Mouse (Mus musculus): ENCODE data around the gene Atf7. TPM values are rescaled to one million over a fixed set of nuclear protein-coding genes. Genes with fewer than 3 reads are reported as not detected.

Gene Atf7
- total RNA-seq, 2 experiments from 2014 or later: 19.4 to 93.1 TPM

- no peak for ATAC-seq (replicated peaks; ENCODE audit: low FRiP score, poor library complexity, severe bottlenecking)
Measured at GRCm38 (mm10) chr15:102562491-102562890, 62.8 kb downstream of the Atf7 start.

GRCm38 (mm10) chr15:102557580-102557979 lies 67.7 kb downstream of the Atf7 start:
- no peak for ATAC-seq (replicated peaks; ENCODE audit: low FRiP score, poor library complexity, severe bottlenecking)

- ATAC-seq (replicated peaks; ENCODE audit: low FRiP score, poor library complexity, severe bottlenecking): no peak
Measured at GRCm38 (mm10) chr15:102555581-102555980, 69.7 kb downstream of the Atf7 start.

GRCm38 (mm10) chr15:102552599-102552998 lies 72.7 kb downstream of the Atf7 start:
- ATAC-seq (replicated peaks; ENCODE audit: low FRiP score, poor library complexity, severe bottlenecking): no peak

- no peak for ATAC-seq (replicated peaks; ENCODE audit: low FRiP score, poor library complexity, severe bottlenecking)
Measured at GRCm38 (mm10) chr15:102547478-102547877, 77.8 kb downstream of the Atf7 start.

- ATAC-seq (replicated peaks; ENCODE audit: low FRiP score, poor library complexity, severe bottlenecking): no peak
Measured at GRCm38 (mm10) chr15:102546677-102547427, 78.4 kb downstream of the Atf7 start.

- no peak for ATAC-seq (replicated peaks; ENCODE audit: low FRiP score, poor library complexity, severe bottlenecking)
Measured at GRCm38 (mm10) chr15:102546246-102546645, 79.0 kb downstream of the Atf7 start.

GRCm38 (mm10) chr15:102544801-102545200 lies 80.5 kb downstream of the Atf7 start:
- ATAC-seq (replicated peaks; ENCODE audit: low FRiP score, poor library complexity, severe bottlenecking): no peak

GRCm38 (mm10) chr15:102533926-102534325 lies 91.3 kb downstream of the Atf7 start:
- no peak for ATAC-seq (replicated peaks; ENCODE audit: low FRiP score, poor library complexity, severe bottlenecking)

- no peak for ATAC-seq (replicated peaks; ENCODE audit: low FRiP score, poor library complexity, severe bottlenecking)
Measured at GRCm38 (mm10) chr15:102532106-102532900, 93.0 kb downstream of the Atf7 start.

GRCm38 (mm10) chr15:102531586-102531985 lies 93.7 kb downstream of the Atf7 start:
- ATAC-seq (replicated peaks; ENCODE audit: low FRiP score, poor library complexity, severe bottlenecking): no peak

- no peak for ATAC-seq (replicated peaks; ENCODE audit: low FRiP score, poor library complexity, severe bottlenecking)
Measured at GRCm38 (mm10) chr15:102530566-102530965, 94.7 kb downstream of the Atf7 start.

- ATAC-seq (replicated peaks; ENCODE audit: low FRiP score, poor library complexity, severe bottlenecking): no peak
Measured at GRCm38 (mm10) chr15:102528396-102528795, 96.9 kb downstream of the Atf7 start.

GRCm38 (mm10) chr15:102527936-102528335 lies 97.3 kb downstream of the Atf7 start:
- ATAC-seq (replicated peaks; ENCODE audit: low FRiP score, poor library complexity, severe bottlenecking): no peak

- ATAC-seq (replicated peaks; ENCODE audit: low FRiP score, poor library complexity, severe bottlenecking): no peak
Measured at GRCm38 (mm10) chr15:102526111-102527002, 98.9 kb downstream of the Atf7 start.

GRCm38 (mm10) chr15:102524892-102525485 lies 100.3 kb downstream of the Atf7 start, which contains the start of gene Npff:
Npff (minus strand) TSS chr15:102524942.
- ATAC-seq (replicated peaks; ENCODE audit: low FRiP score, poor library complexity, severe bottlenecking): peak; percentile 73

- no peak for ATAC-seq (replicated peaks; ENCODE audit: low FRiP score, poor library complexity, severe bottlenecking)
Measured at GRCm38 (mm10) chr15:102521480-102521879, 103.8 kb downstream of the Atf7 start.

- ATAC-seq (replicated peaks; ENCODE audit: low FRiP score, poor library complexity, severe bottlenecking): no peak
Measured at GRCm38 (mm10) chr15:102520416-102520815, 104.8 kb downstream of the Atf7 start.

- no peak for ATAC-seq (replicated peaks; ENCODE audit: low FRiP score, poor library complexity, severe bottlenecking)
Measured at GRCm38 (mm10) chr15:102519211-102520141, 105.8 kb downstream of the Atf7 start.
